Mouse (Mus musculus) erythroblast, embryonic 14.5 days (primary cell): Measurements from ENCODE around the gene Ubqln4.

Experiments
- GATA1 ChIP-seq: IDR thresholded peaks from 2 replicates; pipeline ENCODE4 v1.6.1; 2012; ENCODE audit warnings: low read length, inconsistent platforms, mixed read lengths
- TAL1 ChIP-seq: IDR thresholded peaks from 3 replicates; pipeline ENCODE4 v1.6.1; 2012; ENCODE audit warnings: low read length, inconsistent platforms, mixed read lengths

GRCm38 (mm10) chr3:88573810-88574209 lies 20.3 kb downstream of the Ubqln4 start:
- TF ChIP-seq GATA1 (no peak), TAL1 (no peak)
